Mouse (Mus musculus): ENCODE measurements around the gene Mical3. TPM values are rescaled to one million over a fixed set of nuclear protein-coding genes. Genes with fewer than 3 reads are reported as not detected.

Gene Mical3
- polyA plus RNA-seq, 1 experiment from 2014 or later: 11.1 TPM

- Histone ChIP-seq H3K4me2 (ENCODE audit: low read depth, low read length) (no peak overlapping the region), H3K4me1 (ENCODE audit: control insufficient read depth, insufficient read depth, low read length) (no peaks in the 10 kb centered on the region), H3K27ac (replicated peaks; ENCODE audit: low read depth, low read length) (no peak overlapping the region), H3K36me3 (replicated peaks; ENCODE audit: control insufficient read depth, insufficient read depth, low read depth, low read length) (no peaks in the 10 kb centered on the region), H3K4me3 (ENCODE audit: low read depth, low read length) (no peak overlapping the region), H3K9ac (replicated peaks; ENCODE audit: low read length) (no peak overlapping the region), H3K9me3 (replicated peaks; ENCODE audit: control insufficient read depth, low read length) (no peaks in the 10 kb centered on the region), H3K27me3 (ENCODE audit: control insufficient read depth, insufficient read depth, low read length) (no peaks in the 10 kb centered on the region)
- WGBS: 73% methylated on average over 8 of the region's 8 CpGs
- DNase-seq (ENCODE audit: low spot score) (no peak), ATAC-seq (replicated peaks; ENCODE audit: insufficient number of reproducible peaks, low FRiP score, low TSS enrichment, low read depth) (no peak)
Measured at GRCm38 (mm10) chr6:121051411-121051810, 79.4 kb downstream of the Mical3 start.

- no peak for DNase-seq (ENCODE audit: low spot score)
- Histone ChIP-seq H3K9me3 (replicated peaks; ENCODE audit: control insufficient read depth, low read length) (no peaks in the 10 kb centered on the region), H3K4me1 (ENCODE audit: control insufficient read depth, insufficient read depth, low read length) (no peaks in the 10 kb centered on the region), H3K36me3 (replicated peaks; ENCODE audit: control insufficient read depth, insufficient read depth, low read depth, low read length) (no peaks in the 10 kb centered on the region), H3K27me3 (ENCODE audit: control insufficient read depth, insufficient read depth, low read length) (no peaks in the 10 kb centered on the region), H3K4me2 (ENCODE audit: low read depth, low read length) (no peak overlapping the region), H3K9ac (replicated peaks; ENCODE audit: low read length) (no peak overlapping the region), H3K27ac (replicated peaks; ENCODE audit: low read depth, low read length) (no peak overlapping the region), H3K4me3 (ENCODE audit: low read depth, low read length) (no peak overlapping the region)
- no peak for ATAC-seq (replicated peaks; ENCODE audit: insufficient number of reproducible peaks, low FRiP score, low TSS enrichment, low read depth)
- 77% methylated on average over 8 of the region's 8 CpGs for WGBS
Measured at GRCm38 (mm10) chr6:121048696-121049095, 82.1 kb downstream of the Mical3 start.

- no peak; the same call in 1 of the 2 replicates for ATAC-seq (replicated peaks; ENCODE audit: insufficient number of reproducible peaks, low FRiP score, low TSS enrichment, low read depth)
Measured at GRCm38 (mm10) chr6:121045345-121046080, 85.3 kb downstream of the Mical3 start.

GRCm38 (mm10) chr6:121043434-121044189 lies 87.2 kb downstream of the Mical3 start:
- 54% methylated on average over 14 of the region's 14 CpGs for WGBS
- no peak overlapping the region for H3K4me2 ChIP-seq (ENCODE audit: low read depth, low read length)
- DNase-seq (ENCODE audit: low spot score) (no peak), ATAC-seq (replicated peaks; ENCODE audit: insufficient number of reproducible peaks, low FRiP score, low TSS enrichment, low read depth) (no peak)
- no peak overlapping the region for H3K4me3 ChIP-seq (ENCODE audit: low read depth, low read length)
- no peaks in the 10 kb centered on the region for H3K9me3 ChIP-seq (replicated peaks; ENCODE audit: control insufficient read depth, low read length)
- H3K36me3 ChIP-seq (replicated peaks; ENCODE audit: control insufficient read depth, insufficient read depth, low read depth, low read length): peaks cover 2% of the 10 kb centered on the region
- no peak overlapping the region for H3K9ac ChIP-seq (replicated peaks; ENCODE audit: low read length)
- H3K4me1 ChIP-seq (ENCODE audit: control insufficient read depth, insufficient read depth, low read length): no peaks in the 10 kb centered on the region
- H3K27ac ChIP-seq (replicated peaks; ENCODE audit: low read depth, low read length): no peak overlapping the region
- H3K27me3 ChIP-seq (ENCODE audit: control insufficient read depth, insufficient read depth, low read length): no peaks in the 10 kb centered on the region

More at GRCm38 (mm10) chr6:121045345-121046080, 85.3 kb downstream of the Mical3 start:
- Histone ChIP-seq H3K4me2 (ENCODE audit: low read depth, low read length) (no peak overlapping the region), H3K27ac (replicated peaks; ENCODE audit: low read depth, low read length) (no peak overlapping the region), H3K4me1 (ENCODE audit: control insufficient read depth, insufficient read depth, low read length) (no peaks in the 10 kb centered on the region), H3K9ac (replicated peaks; ENCODE audit: low read length) (no peak overlapping the region), H3K9me3 (replicated peaks; ENCODE audit: control insufficient read depth, low read length) (no peaks in the 10 kb centered on the region), H3K36me3 (replicated peaks; ENCODE audit: control insufficient read depth, insufficient read depth, low read depth, low read length) (no peaks in the 10 kb centered on the region; the same call in 1 of the 2 replicates), H3K4me3 (ENCODE audit: low read depth, low read length) (no peak overlapping the region), H3K27me3 (ENCODE audit: control insufficient read depth, insufficient read depth, low read length) (no peaks in the 10 kb centered on the region)
- no peak for DNase-seq (ENCODE audit: low spot score)
- 73% methylated on average over 20 of the region's 20 CpGs for WGBS

GRCm38 (mm10) chr6:121039719-121040118 lies 91.1 kb downstream of the Mical3 start:
- H3K9ac ChIP-seq (replicated peaks; ENCODE audit: low read length): no peak overlapping the region
- no peak overlapping the region for H3K27ac ChIP-seq (replicated peaks; ENCODE audit: low read depth, low read length)
- 92% methylated on average over 3 of the region's 3 CpGs for WGBS
- no peaks in the 10 kb centered on the region for H3K27me3 ChIP-seq (ENCODE audit: control insufficient read depth, insufficient read depth, low read length)
- no peaks in the 10 kb centered on the region for H3K9me3 ChIP-seq (replicated peaks; ENCODE audit: control insufficient read depth, low read length)
- DNase-seq (ENCODE audit: low spot score): no peak
- H3K4me1 ChIP-seq (ENCODE audit: control insufficient read depth, insufficient read depth, low read length): no peaks in the 10 kb centered on the region
- peaks cover 2% of the 10 kb centered on the region for H3K36me3 ChIP-seq (replicated peaks; ENCODE audit: control insufficient read depth, insufficient read depth, low read depth, low read length)
- no peak for ATAC-seq (replicated peaks; ENCODE audit: insufficient number of reproducible peaks, low FRiP score, low TSS enrichment, low read depth)
- H3K4me2 ChIP-seq (ENCODE audit: low read depth, low read length): no peak overlapping the region
- no peak overlapping the region for H3K4me3 ChIP-seq (ENCODE audit: low read depth, low read length)

GRCm38 (mm10) chr6:121039286-121039685 lies 91.5 kb downstream of the Mical3 start:
- no peak for ATAC-seq (replicated peaks; ENCODE audit: insufficient number of reproducible peaks, low FRiP score, low TSS enrichment, low read depth)
- WGBS: 85% methylated on average over 9 of the region's 9 CpGs
- H3K9me3 ChIP-seq (replicated peaks; ENCODE audit: control insufficient read depth, low read length): no peaks in the 10 kb centered on the region
- no peak overlapping the region for H3K4me3 ChIP-seq (ENCODE audit: low read depth, low read length)
- peaks cover 2% of the 10 kb centered on the region for H3K36me3 ChIP-seq (replicated peaks; ENCODE audit: control insufficient read depth, insufficient read depth, low read depth, low read length)
- no peak overlapping the region for H3K27ac ChIP-seq (replicated peaks; ENCODE audit: low read depth, low read length)
- no peaks in the 10 kb centered on the region for H3K4me1 ChIP-seq (ENCODE audit: control insufficient read depth, insufficient read depth, low read length)
- no peak overlapping the region for H3K9ac ChIP-seq (replicated peaks; ENCODE audit: low read length)
- no peak overlapping the region for H3K4me2 ChIP-seq (ENCODE audit: low read depth, low read length)
- DNase-seq (ENCODE audit: low spot score): no peak
- H3K27me3 ChIP-seq (ENCODE audit: control insufficient read depth, insufficient read depth, low read length): no peaks in the 10 kb centered on the region

GRCm38 (mm10) chr6:121037086-121037485 lies 93.7 kb downstream of the Mical3 start:
- no peak overlapping the region for H3K4me2 ChIP-seq (ENCODE audit: low read depth, low read length)
- H3K27ac ChIP-seq (replicated peaks; ENCODE audit: low read depth, low read length): no peak overlapping the region
- H3K9ac ChIP-seq (replicated peaks; ENCODE audit: low read length): no peak overlapping the region
- no peaks in the 10 kb centered on the region for H3K9me3 ChIP-seq (replicated peaks; ENCODE audit: control insufficient read depth, low read length)
- H3K4me3 ChIP-seq (ENCODE audit: low read depth, low read length): no peak overlapping the region
- no peaks in the 10 kb centered on the region for H3K27me3 ChIP-seq (ENCODE audit: control insufficient read depth, insufficient read depth, low read length)
- 46% methylated on average over 4 of the region's 4 CpGs for WGBS
- H3K4me1 ChIP-seq (ENCODE audit: control insufficient read depth, insufficient read depth, low read length): no peaks in the 10 kb centered on the region
- DNase-seq (ENCODE audit: low spot score) (no peak), ATAC-seq (replicated peaks; ENCODE audit: insufficient number of reproducible peaks, low FRiP score, low TSS enrichment, low read depth) (no peak)
- peaks cover 4% of the 10 kb centered on the region for H3K36me3 ChIP-seq (replicated peaks; ENCODE audit: control insufficient read depth, insufficient read depth, low read depth, low read length)

- no peak overlapping the region for H3K4me3 ChIP-seq (ENCODE audit: low read depth, low read length)
- 75% methylated on average over 3 of the region's 3 CpGs for WGBS
- no peak overlapping the region for H3K4me2 ChIP-seq (ENCODE audit: low read depth, low read length)
- ATAC-seq (replicated peaks; ENCODE audit: insufficient number of reproducible peaks, low FRiP score, low TSS enrichment, low read depth) (no peak), DNase-seq (ENCODE audit: low spot score) (no peak)
- H3K9ac ChIP-seq (replicated peaks; ENCODE audit: low read length): no peak overlapping the region
- H3K27me3 ChIP-seq (ENCODE audit: control insufficient read depth, insufficient read depth, low read length): no peaks in the 10 kb centered on the region
- no peak overlapping the region for H3K27ac ChIP-seq (replicated peaks; ENCODE audit: low read depth, low read length)
- H3K9me3 ChIP-seq (replicated peaks; ENCODE audit: control insufficient read depth, low read length): no peaks in the 10 kb centered on the region
- H3K4me1 ChIP-seq (ENCODE audit: control insufficient read depth, insufficient read depth, low read length): no peaks in the 10 kb centered on the region
- peaks cover 4% of the 10 kb centered on the region for H3K36me3 ChIP-seq (replicated peaks; ENCODE audit: control insufficient read depth, insufficient read depth, low read depth, low read length)
Measured at GRCm38 (mm10) chr6:121035929-121036328, 94.9 kb downstream of the Mical3 start.
